Mouse (Mus musculus): ENCODE measurements around the gene Alg10b. TPM values are rescaled to one million over a fixed set of nuclear protein-coding genes. Genes with fewer than 3 reads are reported as not detected.
A peak's percentile ranks its signal among the peaks of the same experiment; 100 is the strongest.
"Not testable (repeated sequence)": the region's sequence is repeated elsewhere in the genome, so short reads cannot be mapped to it uniquely, and the experiment has no call there.

Gene Alg10b
- 33.5 and 35.5 TPM in 2 replicates for polyA plus RNA-seq (2016; fragmentation: Nextera tagmentation; extraction: Ambion mirVana)

DNA sequence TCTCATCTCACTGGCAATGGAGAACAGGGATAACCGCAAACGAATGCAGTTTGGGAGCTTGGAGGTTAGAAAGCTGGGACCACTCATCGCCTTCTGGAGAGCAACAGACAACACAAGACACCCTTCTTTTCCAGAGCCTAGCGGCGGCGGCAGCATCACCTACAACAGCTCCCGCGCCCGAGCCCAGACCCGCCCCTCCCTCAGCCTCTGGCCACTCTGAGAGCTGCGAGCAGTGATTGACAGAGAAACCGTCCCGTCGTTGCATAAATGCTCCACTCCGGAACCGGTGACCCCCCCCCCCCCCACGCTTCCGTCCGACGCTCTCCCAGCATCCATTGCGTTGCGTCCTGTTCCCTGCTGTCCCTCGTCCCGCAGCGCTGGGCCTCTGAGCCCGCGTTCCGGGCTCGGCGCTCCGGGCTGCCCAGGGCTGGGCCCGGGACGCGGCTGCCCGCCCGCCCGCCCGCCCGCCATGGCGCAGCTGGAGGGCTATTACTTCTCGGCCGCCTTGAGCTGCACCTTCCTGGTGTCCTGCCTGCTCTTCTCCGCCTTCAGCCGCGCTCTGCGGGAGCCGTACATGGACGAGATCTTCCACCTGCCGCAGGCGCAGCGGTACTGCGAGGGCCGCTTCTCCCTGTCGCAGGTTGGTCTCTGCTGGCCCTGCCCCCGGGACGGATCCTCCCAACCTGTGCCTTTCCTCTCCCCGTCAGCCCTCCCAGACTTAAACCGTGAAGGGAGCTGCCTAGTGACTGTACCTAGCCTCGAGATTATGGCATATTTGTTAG lies at the start of gene Alg10b:
TSS of gene Alg10b (plus strand) at position 343 of the 782 bp plus-strand sequence.
- Histone ChIP-seq H3K4me1 (peaks cover 14% of the 10 kb centered on the region), H3K4me3 (peak within 1 kb of the TSS; percentile 83), H3K27ac (replicated peaks) (peak within 1 kb of the TSS; percentile 95), H3K9me3 (no peaks in the 10 kb centered on the region), H3K27me3 (replicated peaks; ENCODE audit: low read depth, poor library complexity, severe bottlenecking) (no peaks in the 10 kb centered on the region), H3K36me3 (replicated peaks) (peaks cover 31% of the 10 kb centered on the region)
- DNase-seq (ENCODE audit: low spot score), result peak; percentile 96
- under 1% methylated on average over 59 of the region's 59 CpGs for WGBS

DNA sequence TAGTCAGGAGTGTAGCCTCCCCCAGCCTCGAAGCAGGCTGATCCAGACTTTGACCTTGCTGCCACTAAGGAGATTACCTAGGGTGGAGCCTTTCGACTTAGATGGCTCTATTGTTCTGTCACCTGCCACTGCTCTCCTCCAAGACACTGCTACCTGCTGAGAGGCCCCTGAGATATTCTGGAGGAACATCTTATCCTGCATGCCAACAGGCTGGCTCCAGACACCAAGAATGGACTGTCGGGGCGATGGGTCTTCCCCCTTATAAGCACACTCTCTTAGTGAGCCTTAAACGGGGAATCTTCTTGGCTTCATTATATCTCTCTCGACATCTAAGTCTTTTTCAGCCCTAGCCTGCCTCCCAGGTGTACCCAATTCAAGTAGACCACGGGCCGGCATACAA lies 41.0 kb upstream of the Alg10b start:
- WGBS, result 74% methylated on average over 8 of the region's 8 CpGs
- not testable (repeated sequence) for H3K27ac ChIP-seq (replicated peaks); H3K4me1 ChIP-seq; H3K4me3 ChIP-seq; H3K9me3 ChIP-seq; H3K27me3 ChIP-seq (replicated peaks; ENCODE audit: low read depth, poor library complexity, severe bottlenecking); H3K36me3 ChIP-seq (replicated peaks); DNase-seq (ENCODE audit: low spot score)

DNA sequence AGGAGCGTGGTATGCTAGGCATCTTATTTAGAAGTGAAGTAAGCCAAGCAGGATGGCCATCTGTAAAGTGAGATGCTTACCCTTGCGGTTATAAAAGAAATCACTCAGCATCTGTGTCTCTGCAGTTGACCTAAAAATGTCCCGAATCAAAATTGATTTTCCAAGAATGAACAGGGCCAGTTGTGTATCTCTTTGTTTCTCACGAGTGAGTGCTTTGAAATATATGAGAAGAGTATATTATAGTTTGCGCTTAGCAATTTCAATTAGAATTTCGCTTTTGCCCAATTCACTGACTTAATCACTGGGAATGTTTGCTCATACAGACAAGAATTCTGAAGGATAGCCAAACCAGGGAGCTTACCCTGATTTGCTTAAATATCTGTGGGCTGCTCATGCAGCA lies 40.6 kb upstream of the Alg10b start:
- no peaks in the 10 kb centered on the region for H3K36me3 ChIP-seq (replicated peaks)
- H3K4me1 ChIP-seq, result no peaks in the 10 kb centered on the region
- H3K27me3 ChIP-seq (replicated peaks; ENCODE audit: low read depth, poor library complexity, severe bottlenecking), result no peaks in the 10 kb centered on the region
- H3K9me3 ChIP-seq, result no peaks in the 10 kb centered on the region
- 88% methylated on average over 6 of the region's 6 CpGs for WGBS
- H3K27ac ChIP-seq (replicated peaks), result no peak overlapping the region
- no peak for DNase-seq (ENCODE audit: low spot score)
- H3K4me3 ChIP-seq, result no peak overlapping the region

DNA sequence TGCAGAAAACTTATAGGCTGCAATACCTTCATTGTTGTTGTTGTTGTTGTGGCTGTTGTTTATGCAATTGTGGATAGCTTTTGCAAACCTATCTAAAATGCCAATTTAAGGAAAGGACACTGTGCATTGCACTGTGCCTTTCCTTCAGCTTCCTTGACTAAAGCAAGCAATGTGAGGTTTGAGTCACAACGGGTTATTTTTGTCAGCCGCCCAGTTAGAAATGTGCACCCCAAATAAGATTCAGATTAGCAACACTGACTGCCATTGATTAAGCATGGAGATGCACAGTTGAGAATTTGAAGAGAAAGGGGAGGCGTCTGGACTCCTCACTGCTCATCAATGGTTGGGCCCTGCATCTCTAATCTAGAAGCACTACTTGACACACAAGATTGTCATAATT lies 39.4 kb upstream of the Alg10b start:
- no peaks in the 10 kb centered on the region for H3K4me1 ChIP-seq
- H3K9me3 ChIP-seq, result no peaks in the 10 kb centered on the region
- H3K27me3 ChIP-seq (replicated peaks; ENCODE audit: low read depth, poor library complexity, severe bottlenecking), result no peaks in the 10 kb centered on the region
- H3K27ac ChIP-seq (replicated peaks), result no peak overlapping the region
- no peak overlapping the region for H3K4me3 ChIP-seq
- no peaks in the 10 kb centered on the region for H3K36me3 ChIP-seq (replicated peaks)
- DNase-seq (ENCODE audit: low spot score), result no peak
- 91% methylated on average over 3 of the region's 3 CpGs for WGBS

DNA sequence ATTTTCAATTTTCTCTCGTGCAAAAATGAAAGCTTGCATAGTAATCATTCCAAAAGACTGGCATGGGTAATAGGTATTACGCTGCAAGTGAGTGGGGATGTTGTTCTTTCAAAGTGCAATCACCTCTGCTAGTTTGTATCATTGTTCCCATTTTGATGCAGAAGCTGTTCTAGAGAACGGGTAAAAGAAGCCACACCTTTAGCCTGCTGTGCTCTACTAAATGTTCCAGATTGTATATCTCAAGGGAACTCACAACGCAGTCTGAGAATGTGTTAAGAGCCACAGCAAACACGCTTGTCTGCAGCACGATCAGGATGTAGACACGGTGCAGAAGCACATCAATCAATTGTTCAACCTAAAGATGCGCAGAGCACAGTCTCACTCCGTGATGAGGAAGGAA lies 34.6 kb upstream of the Alg10b start:
- DNase-seq (ENCODE audit: low spot score), result no peak
- no peaks in the 10 kb centered on the region for H3K9me3 ChIP-seq
- H3K27me3 ChIP-seq (replicated peaks; ENCODE audit: low read depth, poor library complexity, severe bottlenecking), result no peaks in the 10 kb centered on the region
- 90% methylated on average over 9 of the region's 9 CpGs for WGBS
- no peak overlapping the region for H3K27ac ChIP-seq (replicated peaks)
- H3K4me3 ChIP-seq, result no peak overlapping the region
- H3K36me3 ChIP-seq (replicated peaks), result no peaks in the 10 kb centered on the region
- H3K4me1 ChIP-seq, result no peaks in the 10 kb centered on the region

DNA sequence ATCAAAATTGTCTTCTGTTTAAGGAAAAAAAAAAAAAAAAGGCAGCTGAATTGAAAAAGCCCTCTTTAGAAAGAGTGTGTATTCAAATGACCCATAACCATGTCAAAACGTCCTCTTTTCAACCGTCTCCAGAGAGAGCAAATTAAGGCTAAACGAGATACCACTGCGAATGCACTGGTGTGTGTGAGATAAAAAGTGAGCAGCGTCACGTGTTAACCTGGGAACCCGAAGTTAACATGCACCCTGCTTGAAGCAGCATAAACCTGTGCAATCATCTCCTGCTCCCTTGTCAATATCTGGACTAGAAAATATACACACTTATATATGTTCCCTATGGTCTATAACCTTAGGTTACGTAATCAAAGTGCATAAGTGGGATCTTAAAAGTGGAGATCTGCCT lies 10.2 kb upstream of the Alg10b start:
- Histone ChIP-seq H3K4me1 (no peaks in the 10 kb centered on the region), H3K4me3 (no peak overlapping the region), H3K27ac (replicated peaks) (no peak overlapping the region), H3K9me3 (no peaks in the 10 kb centered on the region), H3K36me3 (replicated peaks) (no peaks in the 10 kb centered on the region), H3K27me3 (replicated peaks; ENCODE audit: low read depth, poor library complexity, severe bottlenecking) (no peaks in the 10 kb centered on the region)
- WGBS, result 86% methylated on average over 8 of the region's 8 CpGs
- no peak for DNase-seq (ENCODE audit: low spot score)

DNA sequence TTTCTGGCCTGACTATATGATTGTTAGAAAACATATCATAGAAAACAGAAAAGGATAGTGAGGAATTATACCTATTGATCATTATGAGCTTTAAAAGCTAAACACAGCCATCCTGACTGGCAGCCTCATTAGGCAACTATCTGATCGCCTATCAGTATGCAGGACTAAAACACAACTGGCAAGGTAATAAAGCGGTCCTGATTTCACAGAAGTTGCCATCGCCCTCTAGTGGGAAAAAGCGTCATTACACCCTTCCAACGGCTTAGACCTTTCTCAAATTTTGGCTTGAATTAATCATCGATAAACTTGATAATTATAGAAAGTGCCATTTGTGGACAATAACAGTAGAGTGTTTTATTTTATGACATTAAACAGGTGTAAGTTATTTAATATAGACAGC lies 9.2 kb upstream of the Alg10b start:
- Histone ChIP-seq H3K9me3 (no peaks in the 10 kb centered on the region), H3K27ac (replicated peaks) (no peak overlapping the region), H3K4me3 (no peak overlapping the region), H3K36me3 (replicated peaks) (no peaks in the 10 kb centered on the region), H3K27me3 (replicated peaks; ENCODE audit: low read depth, poor library complexity, severe bottlenecking) (no peaks in the 10 kb centered on the region), H3K4me1 (no peaks in the 10 kb centered on the region)
- 19% methylated on average over 6 of the region's 6 CpGs for WGBS
- peak; percentile 55 for DNase-seq (ENCODE audit: low spot score)

DNA sequence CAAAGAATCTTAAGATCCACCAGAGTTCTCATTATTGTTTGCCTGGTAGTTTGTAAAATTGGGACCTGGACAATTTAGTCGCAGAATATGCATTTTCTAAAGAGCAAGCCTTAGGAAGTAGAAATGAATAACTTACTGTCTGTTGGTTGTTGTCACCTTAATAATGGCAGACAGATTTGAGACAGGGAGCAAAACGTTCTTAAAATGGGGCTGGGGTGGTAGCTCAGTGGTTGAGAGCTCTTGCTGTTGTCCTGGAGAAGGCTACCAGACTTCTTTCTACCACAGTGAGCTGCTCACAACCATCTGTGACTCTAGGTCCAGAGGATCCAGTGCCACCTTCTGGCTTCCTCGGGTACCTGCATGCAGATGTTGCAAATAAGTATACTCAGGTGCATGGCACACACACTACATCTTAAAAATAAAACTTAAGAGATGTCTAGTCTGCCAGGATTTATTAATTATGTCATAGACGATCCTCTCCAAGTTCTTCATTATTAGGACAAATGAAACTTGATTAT lies 1.0 kb downstream of the Alg10b start:
- Histone ChIP-seq H3K27ac (replicated peaks) (no peak overlapping the region), H3K27me3 (replicated peaks; ENCODE audit: low read depth, poor library complexity, severe bottlenecking) (no peaks in the 10 kb centered on the region), H3K9me3 (no peaks in the 10 kb centered on the region), H3K4me1 (peaks cover 14% of the 10 kb centered on the region), H3K36me3 (replicated peaks) (peaks cover 40% of the 10 kb centered on the region), H3K4me3 (peak overlapping the region; percentile 83)
- 62% methylated on average over 4 of the region's 4 CpGs for WGBS
- DNase-seq (ENCODE audit: low spot score), result peak; percentile 52

DNA sequence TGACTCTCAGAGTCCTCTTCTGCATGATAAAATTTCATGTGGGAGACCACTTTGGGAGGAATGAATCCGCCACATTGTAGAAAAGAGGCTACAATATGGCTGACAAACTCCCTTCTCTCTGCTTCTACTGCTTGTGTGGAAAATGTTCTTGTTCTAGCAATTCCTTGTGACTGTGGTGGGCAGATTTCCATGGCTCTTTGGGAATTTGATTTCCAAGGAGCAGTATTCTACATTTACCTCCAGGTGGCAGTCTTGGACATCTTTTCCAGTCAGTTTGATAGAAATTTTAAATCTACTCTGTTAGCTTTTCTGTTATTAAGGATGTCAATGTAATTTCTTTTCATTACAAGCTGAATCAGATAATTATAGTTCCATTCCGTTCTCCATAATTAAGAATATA lies 13.5 kb downstream of the Alg10b start:
- H3K36me3 ChIP-seq (replicated peaks), result peaks cover 19% of the 10 kb centered on the region
- H3K27ac ChIP-seq (replicated peaks), result no peak overlapping the region
- no peak for DNase-seq (ENCODE audit: low spot score)
- WGBS, result 41% methylated on average over 2 of the region's 2 CpGs
- no peak overlapping the region for H3K4me3 ChIP-seq
- no peaks in the 10 kb centered on the region for H3K4me1 ChIP-seq
- H3K27me3 ChIP-seq (replicated peaks; ENCODE audit: low read depth, poor library complexity, severe bottlenecking), result no peaks in the 10 kb centered on the region
- no peaks in the 10 kb centered on the region for H3K9me3 ChIP-seq

DNA sequence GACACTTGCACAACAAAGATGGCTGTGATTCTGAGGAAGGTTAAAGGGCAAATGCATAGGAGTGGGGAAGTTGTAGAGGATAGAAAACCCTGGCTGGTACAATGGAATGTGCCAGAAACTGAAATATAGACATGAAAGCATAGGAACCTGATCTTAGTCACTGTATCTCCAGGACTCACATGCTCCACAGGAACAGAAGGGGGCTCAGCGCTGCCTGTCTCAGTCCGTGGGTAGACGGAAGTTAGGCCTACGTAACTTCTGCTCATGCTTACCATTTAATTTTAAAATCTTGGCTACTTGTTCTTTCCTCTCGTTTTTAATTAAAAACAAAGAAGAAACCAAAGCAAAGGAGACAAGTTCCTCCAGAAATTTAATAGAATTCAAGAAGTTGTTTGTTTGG lies 20.0 kb downstream of the Alg10b start:
- DNase-seq (ENCODE audit: low spot score), result no peak
- Histone ChIP-seq H3K27me3 (replicated peaks; ENCODE audit: low read depth, poor library complexity, severe bottlenecking) (no peaks in the 10 kb centered on the region), H3K27ac (replicated peaks) (no peak overlapping the region), H3K4me1 (no peaks in the 10 kb centered on the region), H3K4me3 (no peak overlapping the region), H3K9me3 (no peaks in the 10 kb centered on the region), H3K36me3 (replicated peaks) (no peaks in the 10 kb centered on the region)
- 90% methylated on average over 5 of the region's 5 CpGs for WGBS

DNA sequence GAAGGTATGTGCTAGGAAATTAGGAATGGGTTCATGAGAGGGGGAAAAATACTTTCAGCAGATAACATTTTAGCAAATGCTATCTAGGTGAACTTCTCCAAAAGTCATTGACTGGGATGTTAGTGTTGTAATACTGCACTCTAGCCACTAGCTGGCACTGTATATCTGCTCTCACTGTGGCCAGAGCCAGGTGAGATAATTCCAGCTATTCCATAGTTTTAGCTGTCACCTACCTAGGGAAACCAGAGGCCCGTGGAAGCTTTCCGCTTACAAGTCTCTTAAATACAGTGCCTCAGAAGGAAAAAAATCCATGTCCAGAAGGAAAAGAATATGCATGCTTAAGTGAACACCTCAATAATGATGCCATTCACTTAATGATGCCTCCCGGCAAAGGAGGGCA lies 25.6 kb downstream of the Alg10b start:
- no peaks in the 10 kb centered on the region for H3K9me3 ChIP-seq
- no peak overlapping the region for H3K27ac ChIP-seq (replicated peaks)
- DNase-seq (ENCODE audit: low spot score), result peak; percentile 22
- H3K36me3 ChIP-seq (replicated peaks), result no peaks in the 10 kb centered on the region
- no peaks in the 10 kb centered on the region for H3K27me3 ChIP-seq (replicated peaks; ENCODE audit: low read depth, poor library complexity, severe bottlenecking)
- no peaks in the 10 kb centered on the region for H3K4me1 ChIP-seq
- WGBS, result 54% methylated on average over 3 of the region's 3 CpGs
- no peak overlapping the region for H3K4me3 ChIP-seq

DNA sequence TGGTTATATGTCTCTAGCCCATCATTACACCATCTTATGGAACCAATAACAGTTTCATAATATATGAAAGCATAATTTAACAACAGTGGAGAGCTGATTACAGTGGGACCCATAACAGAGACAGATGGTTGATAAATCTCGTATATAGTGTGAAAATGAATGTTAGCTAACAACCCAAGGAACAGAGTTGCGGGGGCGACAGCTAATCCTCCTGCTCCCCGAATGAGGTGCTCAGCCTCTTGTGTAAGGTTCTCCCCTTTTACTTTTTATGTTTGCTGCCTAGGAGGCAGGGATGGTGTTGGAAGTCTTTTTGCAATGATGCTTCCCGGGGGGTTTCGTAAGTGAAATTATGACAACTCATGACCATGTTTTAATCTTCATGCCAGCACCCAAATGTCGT lies 58.8 kb downstream of the Alg10b start:
- 93% methylated on average over 7 of the region's 7 CpGs for whole genome bisulfite sequencing
- H3K4me3 ChIP-seq, result no peak overlapping the region
- H3K36me3 ChIP-seq (replicated peaks), result no peaks in the 10 kb centered on the region
- no peaks in the 10 kb centered on the region for H3K9me3 ChIP-seq
- H3K27me3 ChIP-seq (replicated peaks; ENCODE audit: low read depth, poor library complexity, severe bottlenecking), result no peaks in the 10 kb centered on the region
- H3K27ac ChIP-seq (replicated peaks), result no peak overlapping the region
- H3K4me1 ChIP-seq, result no peaks in the 10 kb centered on the region
- DNase-seq (ENCODE audit: low spot score), result no peak
